Mouse (Mus musculus) right cerebral cortex, postnatal 10 days (tissue): ENCODE measurements around the gene Tefm.
A peak's percentile ranks its signal among the peaks of the same experiment; 100 is the strongest.
"Not testable (repeated sequence)": the region's sequence is repeated elsewhere in the genome, so short reads cannot be mapped to it uniquely, and the experiment has no call there.

Experiments used
- DNase-seq, 2 experiments: peaks; one replicate each; pipeline ENCODE4 v3.0.0; 2021; ENCODE audit warnings: low spot score in 2 of 2

The Tefm gene

DNA sequence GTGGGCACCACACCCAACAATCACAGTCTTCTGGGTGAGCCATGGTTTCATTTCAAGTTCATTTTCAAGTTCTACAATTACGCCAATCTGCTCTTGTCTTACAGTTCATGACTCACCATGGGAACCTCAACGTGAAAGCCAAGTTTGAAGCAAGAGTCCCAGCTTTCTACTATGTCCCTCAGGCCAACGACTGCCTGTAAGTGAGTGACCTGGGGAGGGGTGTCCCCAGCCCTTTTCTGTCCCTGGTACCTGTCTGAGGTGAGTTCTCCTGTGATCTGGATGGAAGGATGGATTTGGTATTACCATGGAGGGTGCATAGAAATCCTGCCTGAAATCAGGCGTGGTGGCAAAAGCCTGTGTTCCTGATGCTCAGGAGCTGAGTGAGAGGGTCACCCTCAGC lies 14.9 kb upstream of the Tefm start:
- DNase-seq, result no peak

DNA sequence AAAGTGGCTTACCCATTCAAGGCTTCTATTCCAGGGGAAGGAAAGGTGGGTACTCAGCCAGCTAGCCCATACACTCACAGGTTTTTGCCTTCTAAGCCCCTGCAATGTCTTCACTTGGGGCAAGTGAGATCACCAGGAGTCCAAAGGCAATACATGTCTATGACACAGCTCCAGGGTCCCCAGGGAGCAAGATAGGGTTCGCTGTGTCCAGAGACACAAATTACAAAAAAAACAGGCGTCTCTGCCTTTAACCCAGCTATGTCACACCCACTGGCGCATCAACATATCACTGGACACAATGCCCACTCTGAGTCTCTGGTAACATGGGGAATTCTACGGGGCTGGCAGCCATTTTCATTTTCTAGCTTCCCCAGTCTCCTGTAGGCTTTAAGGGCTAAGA lies 14.0 kb upstream of the Tefm start:
- no peak for DNase-seq

GRCm38 (mm10) chr11:80155541-80155940 lies 13.6 kb upstream of the Tefm start:
- DNase-seq, result no peak

DNA sequence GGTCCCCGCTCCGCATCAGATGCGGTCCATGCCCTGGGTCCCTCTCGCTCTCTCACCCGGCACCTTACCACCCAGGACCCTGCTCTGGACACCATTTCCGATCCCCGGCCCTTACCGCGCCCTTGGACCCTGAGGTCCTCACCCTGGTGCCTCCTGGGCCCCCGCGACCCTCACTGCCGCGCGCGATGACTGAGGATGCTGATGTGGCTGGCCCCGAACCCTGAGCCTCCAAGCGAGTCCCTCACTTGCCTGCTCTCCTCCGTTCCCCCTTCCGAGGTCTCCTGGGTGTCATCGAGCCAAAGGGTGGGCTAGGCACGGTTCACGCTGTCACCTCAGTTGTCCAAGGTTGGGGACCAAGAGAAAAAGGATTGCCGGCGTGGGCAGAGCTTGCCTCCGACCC lies 12.5 kb upstream of the Tefm start:
- DNase-seq, result no peak

GRCm38 (mm10) chr11:80153857-80154495 lies 12.0 kb upstream of the Tefm start, which contains the start of gene Adap2:
TSS of gene Adap2 (plus strand) at chr11:80154105.
- peak; percentile 71 to 79 for DNase-seq

DNA sequence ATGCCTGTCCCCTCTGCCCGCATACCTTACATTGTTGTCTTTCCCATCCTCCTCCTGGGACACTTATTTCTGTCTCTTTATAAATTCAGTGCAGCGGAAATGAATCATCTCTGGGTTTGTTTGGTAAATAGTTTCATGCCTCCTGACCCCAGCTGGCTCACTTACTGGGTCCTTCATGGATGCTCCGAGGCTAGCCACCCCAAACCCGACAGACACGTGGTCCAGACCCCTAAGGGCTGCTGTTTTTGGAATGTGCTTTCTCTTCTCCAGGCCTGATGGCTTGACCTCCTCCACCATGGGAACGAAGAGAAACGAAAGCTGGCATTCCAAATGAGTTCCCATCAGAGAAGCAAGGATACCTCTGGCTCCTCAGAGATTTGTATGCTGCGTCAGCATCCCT lies 10.4 kb upstream of the Tefm start:
- no peak for DNase-seq

DNA sequence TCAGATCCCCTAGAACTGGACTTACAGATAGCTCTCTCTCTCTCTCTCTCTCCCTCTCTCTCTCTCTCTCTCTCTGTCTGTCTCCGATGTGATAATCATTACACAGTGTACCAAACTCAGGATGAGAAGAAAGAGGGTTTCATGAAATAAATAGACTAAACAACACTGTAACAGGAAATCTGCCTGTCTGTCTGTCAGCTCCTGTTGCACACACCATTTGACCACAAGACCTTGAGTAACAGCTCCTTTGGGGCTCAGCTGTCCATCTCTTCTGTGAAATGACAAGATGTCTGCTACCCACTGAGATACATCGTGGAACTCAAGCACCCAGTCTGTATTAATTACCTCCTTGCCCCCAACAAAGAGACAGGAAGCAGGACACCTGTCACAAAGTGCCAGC lies 9.6 kb upstream of the Tefm start:
- no peak for DNase-seq

GRCm38 (mm10) chr11:80150566-80150965 lies 8.6 kb upstream of the Tefm start:
- no peak for DNase-seq

DNA sequence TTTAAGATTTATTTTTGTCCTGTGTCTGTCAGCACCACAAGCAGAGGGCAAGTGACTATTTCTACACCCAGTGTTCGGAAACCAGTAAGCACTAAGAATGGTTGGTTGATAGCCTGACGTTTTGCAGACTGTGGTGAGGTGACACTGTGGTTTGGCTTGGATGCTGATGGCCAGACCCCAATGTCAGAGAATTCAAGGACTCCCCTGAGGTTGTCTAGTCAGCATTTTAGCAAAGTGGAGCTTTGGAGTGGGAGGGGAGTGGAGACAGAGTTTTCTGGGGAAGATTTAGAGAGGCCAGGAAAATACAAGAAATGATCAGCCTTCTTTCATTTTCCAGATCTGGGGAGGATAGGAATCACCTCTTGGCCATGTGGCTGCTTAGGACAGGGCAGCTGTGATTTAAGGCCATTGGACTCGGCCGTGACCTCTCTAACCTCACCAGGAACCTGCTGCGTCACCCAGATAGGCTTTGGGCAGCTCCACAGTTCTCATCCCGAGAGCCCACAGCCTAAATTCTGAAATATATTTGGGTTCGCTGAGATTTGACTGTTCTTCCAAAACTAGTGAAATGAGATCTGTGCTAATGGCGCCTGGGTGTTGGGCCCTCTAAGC lies 7.5 kb upstream of the Tefm start:
- no peak for DNase-seq

GRCm38 (mm10) chr11:80148974-80149373 lies 7.0 kb upstream of the Tefm start:
- not testable (repeated sequence) for DNase-seq

- no peak for DNase-seq
Observed at GRCm38 (mm10) chr11:80148313-80148712, 6.3 kb upstream of the Tefm start.

DNA sequence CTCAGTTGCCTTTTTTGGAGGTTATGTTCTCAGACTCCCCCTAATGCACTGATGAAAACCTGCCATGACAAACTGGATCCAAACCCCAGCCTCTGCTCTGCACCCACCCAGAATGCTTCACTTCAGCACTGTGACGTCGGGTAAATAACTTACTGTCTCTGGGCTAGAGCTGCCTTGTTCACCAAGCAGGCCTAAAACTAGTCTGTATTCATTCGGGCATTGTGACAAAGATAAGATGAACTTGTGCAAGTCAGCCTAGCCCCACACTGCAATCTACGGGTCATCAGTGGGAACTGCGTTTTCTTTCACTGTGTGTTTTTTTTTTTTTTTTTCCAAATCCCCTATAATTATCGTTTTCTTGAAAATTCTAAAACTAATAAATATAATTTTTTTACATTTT lies 5.8 kb upstream of the Tefm start:
- no peak for DNase-seq

- DNase-seq, result no peak
Observed at GRCm38 (mm10) chr11:80145787-80146275, 3.9 kb upstream of the Tefm start.

GRCm38 (mm10) chr11:80142872-80143271 lies 897 bp upstream of the Tefm start:
- no peak for DNase-seq

- no peak for DNase-seq
Observed at GRCm38 (mm10) chr11:80137773-80138172, 4.2 kb downstream of the Tefm start.

DNA sequence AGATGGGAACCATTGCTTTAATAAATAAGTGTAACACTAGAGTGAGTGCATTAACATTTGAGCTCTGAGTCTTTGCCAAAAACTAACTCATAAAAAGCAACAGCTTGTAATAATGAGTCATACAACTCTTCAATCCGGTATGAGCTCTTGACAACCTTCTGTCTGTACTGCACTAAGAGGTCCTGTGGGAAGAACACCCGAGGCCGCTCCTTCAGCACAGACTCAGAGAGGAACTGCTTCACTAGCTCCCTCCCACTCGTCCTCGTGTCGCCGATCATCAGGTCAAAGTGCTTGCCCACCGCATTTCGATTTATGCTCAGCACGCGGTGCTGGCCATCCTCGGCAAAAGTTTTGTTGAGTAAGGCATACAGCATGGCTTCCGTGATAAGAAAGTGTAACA lies 5.2 kb downstream of the Tefm start:
- no peak for DNase-seq

DNA sequence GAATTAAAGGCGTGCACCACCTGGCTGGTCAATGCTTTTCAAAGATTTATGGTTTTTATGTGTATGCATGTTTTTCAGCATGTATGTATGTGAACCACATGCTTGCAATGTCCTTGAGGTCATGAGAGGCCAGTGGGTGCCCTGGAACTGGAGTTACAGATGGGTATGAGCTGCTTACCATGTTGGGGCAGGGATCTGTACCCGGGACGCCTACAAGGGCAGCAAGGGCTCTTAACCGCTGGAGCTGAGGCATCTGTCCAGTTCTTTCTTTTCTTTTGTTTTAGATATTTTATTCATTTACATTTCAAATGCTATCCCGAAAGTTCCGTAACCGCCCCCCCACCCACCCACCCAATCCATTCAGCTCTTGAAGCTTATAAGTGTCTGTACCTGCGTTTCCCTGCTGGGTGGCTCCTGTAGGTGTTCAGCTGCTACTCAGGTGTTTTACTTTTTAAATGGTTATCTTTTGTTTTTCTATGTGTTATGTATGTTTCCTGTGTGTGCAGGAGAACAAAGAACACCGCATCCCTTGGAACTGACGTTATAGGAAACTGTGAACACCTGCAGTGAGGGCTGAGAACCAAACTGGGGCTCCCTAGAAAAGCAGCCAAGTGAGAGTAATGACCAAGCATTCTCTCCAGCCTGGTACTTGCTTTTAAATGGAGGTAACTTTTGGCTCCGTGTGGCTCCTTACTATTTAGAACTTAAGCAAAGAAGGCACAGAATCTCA lies 5.9 kb downstream of the Tefm start:
- no peak for DNase-seq

DNA sequence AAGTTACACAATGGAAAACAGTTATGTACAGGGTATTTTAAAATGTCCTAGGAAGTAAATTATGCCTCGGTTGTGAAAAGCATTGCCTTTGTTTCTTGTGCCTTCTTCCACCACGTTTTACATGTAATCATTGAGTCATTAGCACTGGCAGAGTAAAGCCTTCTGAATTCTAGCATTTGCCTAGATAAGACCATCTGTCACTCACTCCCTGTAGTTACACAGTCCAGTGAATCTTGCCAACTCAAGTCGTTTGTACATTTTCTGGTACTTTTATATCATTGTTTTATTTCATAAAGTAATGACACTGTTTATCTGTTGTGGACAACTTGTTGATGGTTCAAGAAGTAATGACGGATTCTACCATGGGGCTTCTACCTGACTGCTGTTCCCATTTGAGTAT lies 7.2 kb downstream of the Tefm start:
- no peak for DNase-seq

GRCm38 (mm10) chr11:80132050-80132449 lies 9.9 kb downstream of the Tefm start:
- no peak for DNase-seq

GRCm38 (mm10) chr11:80116411-80116810 lies 25.6 kb downstream of the Tefm start:
- DNase-seq, result no peak

DNA sequence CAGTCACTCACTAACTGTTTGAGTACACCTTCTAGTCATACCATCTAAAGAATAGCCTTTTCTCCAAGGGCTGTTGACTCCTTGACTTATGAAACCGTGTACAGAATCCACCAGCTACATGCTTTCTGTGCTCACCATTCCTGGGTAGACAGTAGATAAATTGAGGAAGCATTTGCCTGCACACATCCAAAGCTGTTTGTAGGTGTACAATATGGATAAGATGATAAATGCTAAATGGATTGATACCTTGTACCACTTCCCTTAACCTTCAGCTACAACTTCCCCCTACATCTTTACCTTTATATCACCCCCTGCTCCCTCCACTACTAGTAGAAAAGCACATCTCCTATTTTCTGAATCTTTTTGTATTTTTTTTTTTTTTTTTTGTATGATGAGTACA lies 37.6 kb downstream of the Tefm start:
- no peak for DNase-seq

GRCm38 (mm10) chr11:80101298-80101697 lies 40.7 kb downstream of the Tefm start:
- DNase-seq, result no peak

- no peak for DNase-seq
Observed at GRCm38 (mm10) chr11:80098444-80099056, 43.4 kb downstream of the Tefm start.
